Mouse (Mus musculus) limb, embryonic 11.5 days (tissue): ENCODE results near the gene Mrpl27. TPM values are rescaled to one million over a fixed set of nuclear protein-coding genes. Genes with fewer than 3 reads are reported as not detected.

Source experiments
- ATAC-seq: fragments of 200-750 bp; cut with Nextera tagmentation; 2 replicates; pipeline ENCODE4 v1.8.0; 2017; ENCODE audit warnings: low read depth; ENCODE audit not compliant: insufficient number of reproducible peaks, low FRiP score, low TSS enrichment
- DNase-seq: peaks from one replicate; pipeline ENCODE4 v3.0.0-alpha.2; 2015; ENCODE audit warnings: low spot score
- H3K27ac ChIP-seq: fragments of 300-500 bp; sonication (generic); replicated peaks from 2 replicates; pipeline ENCODE4 v1.5.1; 2014; ENCODE audit warnings: low read depth, mild to moderate bottlenecking, low read length
- H3K27me3 ChIP-seq: fragments of 300-500 bp; sonication (generic); 2 replicates; pipeline ENCODE4 v1.6.1; 2014; ENCODE audit warnings: mild to moderate bottlenecking, low read length, mixed read lengths; ENCODE audit not compliant: control insufficient read depth, insufficient read depth
- H3K36me3 ChIP-seq: fragments of 300-500 bp; sonication (generic); 2 replicates; pipeline ENCODE4 v1.6.1; 2014; ENCODE audit warnings: mild to moderate bottlenecking, low read length, moderate library complexity, mixed read lengths; ENCODE audit not compliant: control insufficient read depth, insufficient read depth
- H3K4me1 ChIP-seq: fragments of 300-500 bp; sonication (generic); 2 replicates; pipeline ENCODE4 v1.6.1; 2014; ENCODE audit warnings: low read length, mixed read lengths; ENCODE audit not compliant: control insufficient read depth, insufficient read depth
- H3K4me2 ChIP-seq: fragments of 300-500 bp; sonication (generic); 2 replicates; pipeline ENCODE4 v1.6.1; 2014; ENCODE audit warnings: low read depth, mild to moderate bottlenecking, moderate library complexity; ENCODE audit not compliant: severe bottlenecking
- H3K4me3 ChIP-seq: fragments of 300-500 bp; sonication (generic); 2 replicates; pipeline ENCODE4 v1.5.1; 2014; ENCODE audit warnings: low read depth, low read length
- H3K9ac ChIP-seq: fragments of 300-500 bp; sonication (generic); 2 replicates; pipeline ENCODE4 v1.6.1; 2014; ENCODE audit warnings: mild to moderate bottlenecking, low read length
- H3K9me3 ChIP-seq: fragments of 300-500 bp; sonication (generic); 2 replicates; pipeline ENCODE4 v1.6.1; 2016; ENCODE audit warnings: low read length; ENCODE audit not compliant: control insufficient read depth
- WGBS: fragments of 180-500 bp; shearing (Covaris S2); extraction: QIAGEN DNeasy Blood & Tissue Kit; methylation state at CpG from one replicate; pipeline ENCODE4 v1.1.7; 2014; 5-methylcytosine and 5-hydroxymethylcytosine counted together
- polyA plus RNA-seq: library from polyadenylated mRNA; unstranded; fragments of >200 nt; fragmentation: Nextera tagmentation; extraction: Ambion mirVana; gene quantifications from 2 replicates; pipeline ENCODE4 v1.2.1, GENCODE M21; 2014

Mrpl27 gene
- 133 and 141 TPM in 2 replicates for polyA plus RNA-seq

GRCm38 (mm10) chr11:94653663-94654436, at the start of gene Mrpl27, which contains the start of gene Eme1:
Mrpl27 (plus strand) TSS chr11:94653767.
Eme1 (minus strand) TSS chr11:94653964.
- H3K4me1 ChIP-seq = no peaks in the 10 kb centered on the region
- peak within 1 kb of the TSS; percentile 63 for H3K4me2 ChIP-seq
- peak within 1 kb of the TSS; percentile 62 for H3K4me3 ChIP-seq
- peak within 1 kb of the TSS; percentile 70 for H3K27ac ChIP-seq
- H3K9me3 ChIP-seq = no peaks in the 10 kb centered on the region
- H3K9ac ChIP-seq = peak within 1 kb of the TSS; percentile 62
- WGBS = 1% methylated on average over 32 of the region's 32 CpGs
- no peaks in the 10 kb centered on the region for H3K27me3 ChIP-seq
- peaks cover 6% of the 10 kb centered on the region; the same call in 1 of the 2 replicates for H3K36me3 ChIP-seq
- DNase-seq = peak; percentile 84
- ATAC-seq = peak; percentile 83

- H3K27ac ChIP-seq = no peak overlapping the region
- no peaks in the 10 kb centered on the region for H3K4me1 ChIP-seq
- no peak for DNase-seq
- H3K27me3 ChIP-seq = no peaks in the 10 kb centered on the region
- no peaks in the 10 kb centered on the region for H3K9me3 ChIP-seq
- no peak overlapping the region for H3K9ac ChIP-seq
- 78% methylated on average over 4 of the region's 4 CpGs for WGBS
- H3K4me2 ChIP-seq = no peak overlapping the region
- no peak overlapping the region for H3K4me3 ChIP-seq
- ATAC-seq = no peak
- H3K36me3 ChIP-seq = no peaks in the 10 kb centered on the region
Measured at GRCm38 (mm10) chr11:94610744-94611740, 42.5 kb upstream of the Mrpl27 start.

- DNase-seq (no peak), ATAC-seq (no peak)
- WGBS = 81% methylated on average over 4 of the region's 4 CpGs
- Histone ChIP-seq H3K9me3 (no peaks in the 10 kb centered on the region), H3K4me2 (no peak overlapping the region), H3K4me3 (no peak overlapping the region), H3K4me1 (no peaks in the 10 kb centered on the region), H3K27me3 (no peaks in the 10 kb centered on the region), H3K9ac (no peak overlapping the region), H3K36me3 (no peaks in the 10 kb centered on the region), H3K27ac (no peak overlapping the region)
Measured at GRCm38 (mm10) chr11:94614603-94615002, 39.0 kb upstream of the Mrpl27 start.

GRCm38 (mm10) chr11:94615494-94615893, 38.1 kb upstream of the Mrpl27 start:
- WGBS = 37% methylated on average over 4 of the region's 4 CpGs
- Histone ChIP-seq H3K4me3 (no peak overlapping the region), H3K4me1 (no peaks in the 10 kb centered on the region), H3K36me3 (no peaks in the 10 kb centered on the region), H3K9ac (no peak overlapping the region), H3K27me3 (no peaks in the 10 kb centered on the region), H3K4me2 (no peak overlapping the region), H3K27ac (no peak overlapping the region), H3K9me3 (no peaks in the 10 kb centered on the region)
- DNase-seq (no peak), ATAC-seq (no peak)

- no peak overlapping the region for H3K4me2 ChIP-seq
- H3K4me1 ChIP-seq = no peaks in the 10 kb centered on the region
- no peak overlapping the region for H3K9ac ChIP-seq
- no peaks in the 10 kb centered on the region for H3K36me3 ChIP-seq
- H3K9me3 ChIP-seq = no peaks in the 10 kb centered on the region
- ATAC-seq (no peak), DNase-seq (no peak)
- no peak overlapping the region for H3K4me3 ChIP-seq
- no peaks in the 10 kb centered on the region for H3K27me3 ChIP-seq
- 89% methylated on average over 2 of the region's 2 CpGs for WGBS
- H3K27ac ChIP-seq = no peak overlapping the region
Measured at GRCm38 (mm10) chr11:94617646-94618045, 35.9 kb upstream of the Mrpl27 start.

GRCm38 (mm10) chr11:94620766-94621457, 32.7 kb upstream of the Mrpl27 start:
- 68% methylated on average over 6 of the region's 6 CpGs for WGBS
- ATAC-seq (no peak), DNase-seq (no peak)
- Histone ChIP-seq H3K36me3 (no peaks in the 10 kb centered on the region), H3K4me3 (no peak overlapping the region), H3K27ac (no peak overlapping the region), H3K27me3 (no peaks in the 10 kb centered on the region), H3K9me3 (no peaks in the 10 kb centered on the region), H3K4me1 (no peaks in the 10 kb centered on the region), H3K4me2 (no peak overlapping the region), H3K9ac (no peak overlapping the region)

GRCm38 (mm10) chr11:94621458-94621852, 32.1 kb upstream of the Mrpl27 start:
- Histone ChIP-seq H3K4me3 (no peak overlapping the region), H3K4me2 (no peak overlapping the region), H3K27me3 (no peaks in the 10 kb centered on the region), H3K36me3 (no peaks in the 10 kb centered on the region), H3K9ac (no peak overlapping the region), H3K9me3 (no peaks in the 10 kb centered on the region), H3K4me1 (no peaks in the 10 kb centered on the region), H3K27ac (no peak overlapping the region)
- DNase-seq (no peak), ATAC-seq (no peak)

- no peak overlapping the region for H3K9ac ChIP-seq
- no peaks in the 10 kb centered on the region for H3K27me3 ChIP-seq
- WGBS = 75% methylated on average over 2 of the region's 2 CpGs
- ATAC-seq (no peak), DNase-seq (no peak)
- no peaks in the 10 kb centered on the region for H3K9me3 ChIP-seq
- no peak overlapping the region for H3K27ac ChIP-seq
- no peak overlapping the region for H3K4me3 ChIP-seq
- no peaks in the 10 kb centered on the region for H3K4me1 ChIP-seq
- no peaks in the 10 kb centered on the region for H3K36me3 ChIP-seq
- no peak overlapping the region for H3K4me2 ChIP-seq
Measured at GRCm38 (mm10) chr11:94622162-94622561, 31.4 kb upstream of the Mrpl27 start.
